Mouse (Mus musculus): ENCODE data around the gene Dcbld1.

DNA sequence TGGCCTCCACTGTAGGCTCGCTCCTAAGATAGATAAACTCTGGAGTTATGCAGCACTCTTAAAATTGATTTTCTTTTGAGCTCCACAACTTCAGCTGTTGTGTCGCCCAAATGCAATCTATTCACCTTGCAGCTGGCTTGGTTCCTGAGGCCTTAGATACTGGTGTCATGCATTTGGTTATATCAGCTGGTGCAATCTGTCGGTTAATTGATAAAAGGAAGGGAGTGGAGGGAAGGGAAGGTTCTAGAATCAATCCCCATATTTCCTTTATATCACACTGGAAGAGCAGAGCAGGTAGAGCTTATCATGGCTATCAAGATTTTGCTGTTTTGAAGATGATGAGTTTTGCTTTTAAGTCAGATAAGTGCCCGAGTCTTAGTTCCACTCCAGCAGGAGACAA is 26.8 kb downstream of the Dcbld1 start:
- TF ChIP-seq CTCF (IDR thresholded peaks at IDR 0.05; ENCODE audit: low read depth, low read length) (no peak), POLR2AphosphoS5 (IDR thresholded peaks at IDR 0.05; ENCODE audit: insufficient replicate concordance, low read depth, low read length) (no peak), TAL1 (conservative IDR thresholded peaks at IDR 0.05; ENCODE audit: low read depth, low read length) (no peak), GATA1 (IDR thresholded peaks at IDR 0.05; ENCODE audit: borderline replicate concordance, low read length) (no peak)
